Mouse (Mus musculus): ENCODE measurements around the gene Rps11. TPM values are rescaled to one million over a fixed set of nuclear protein-coding genes. Genes with fewer than 3 reads are reported as not detected.
"Not testable (repeated sequence)": the region's sequence is repeated elsewhere in the genome, so short reads cannot be mapped to it uniquely, and the experiment has no call there.

Rps11 gene
- polyA plus RNA-seq, 1 experiment = 325 TPM

GRCm38 (mm10) chr7:45097479-45097878, 26.8 kb downstream of the Rps11 start:
- WGBS = 13% methylated on average over 6 of the region's 6 CpGs
- Histone ChIP-seq H3K4me3 (ENCODE audit: extremely low read depth, insufficient read depth, insufficient read length) (no peak overlapping the region), H3K27me3 (ENCODE audit: control insufficient read depth, insufficient read depth, low read length) (no peaks in the 10 kb centered on the region), H3K27ac (ENCODE audit: insufficient read depth, low read length) (peak overlapping the region; percentile 52), H3K36me3 (ENCODE audit: control insufficient read depth, insufficient read depth, low read length) (no peaks in the 10 kb centered on the region; the same call in 1 of the 2 replicates), H3K4me1 (ENCODE audit: control insufficient read depth, insufficient read depth, insufficient read length) (no peaks in the 10 kb centered on the region; the same call in none of the 2 replicates)
- no peak for TF ChIP-seq CTCF (IDR thresholded peaks at IDR 0.05; ENCODE audit: extremely low read depth, insufficient read depth, insufficient read length, insufficient replicate concordance)
- no peak for TF ChIP-seq POLR2A (IDR thresholded peaks at IDR 0.05; ENCODE audit: low read depth, low read length)
- DNase-seq (ENCODE audit: low read depth in 1 of 2, low spot score in 2 of 2) = no peak

DNA sequence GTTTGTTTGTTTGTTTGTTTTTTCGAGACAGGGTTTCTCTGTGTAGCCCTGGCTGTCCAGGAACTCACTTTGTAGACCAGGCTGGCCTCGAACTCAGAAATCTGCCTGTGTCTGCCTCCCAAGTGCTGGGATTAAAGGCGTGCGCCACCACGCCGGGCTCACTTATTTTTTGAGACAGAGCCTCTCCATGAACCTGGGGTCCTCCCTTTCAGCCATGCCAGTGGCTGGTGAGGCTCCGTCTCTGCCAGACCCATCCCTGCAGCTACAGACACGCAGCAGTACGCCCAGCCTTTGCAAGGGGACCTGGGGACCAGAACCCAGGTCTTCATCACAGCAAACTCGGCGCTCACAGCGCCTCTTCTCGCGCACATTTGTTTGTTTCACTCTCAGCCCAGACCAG, 28.3 kb downstream of the Rps11 start:
- not testable (repeated sequence) for H3K27me3 ChIP-seq (ENCODE audit: control insufficient read depth, insufficient read depth, low read length); H3K4me3 ChIP-seq (ENCODE audit: extremely low read depth, insufficient read depth, insufficient read length); DNase-seq (ENCODE audit: low read depth in 1 of 2, low spot score in 2 of 2); H3K36me3 ChIP-seq (ENCODE audit: control insufficient read depth, insufficient read depth, low read length); H3K4me1 ChIP-seq (ENCODE audit: control insufficient read depth, insufficient read depth, insufficient read length); H3K27ac ChIP-seq (ENCODE audit: insufficient read depth, low read length)
- WGBS = 91% methylated on average over 14 of the region's 14 CpGs

DNA sequence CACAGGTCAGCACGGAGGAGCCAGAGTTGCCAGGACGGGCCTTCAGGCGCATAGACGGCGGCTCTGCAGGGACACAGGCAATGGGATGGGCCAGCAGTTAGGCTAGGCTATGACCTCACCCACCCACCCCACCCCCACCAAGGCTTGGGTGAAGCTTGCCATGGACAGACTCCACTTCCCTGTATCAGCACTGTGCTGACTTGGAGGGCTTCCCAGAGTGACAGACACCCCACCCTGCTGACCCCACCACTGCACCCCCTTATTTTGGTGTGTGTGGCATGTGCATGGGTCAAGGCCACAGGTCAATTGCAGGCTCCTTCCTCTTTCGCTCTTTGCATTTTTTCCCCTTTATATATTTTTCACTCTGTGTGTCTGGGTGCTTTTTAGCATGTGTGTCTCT, 28.9 kb downstream of the Rps11 start:
- H3K4me1 ChIP-seq (ENCODE audit: control insufficient read depth, insufficient read depth, insufficient read length) = peaks cover 2% of the 10 kb centered on the region
- no peak for DNase-seq (ENCODE audit: low read depth in 1 of 2, low spot score in 2 of 2)
- no peak overlapping the region for H3K27ac ChIP-seq (ENCODE audit: insufficient read depth, low read length)
- no peaks in the 10 kb centered on the region; the same call in 1 of the 2 replicates for H3K36me3 ChIP-seq (ENCODE audit: control insufficient read depth, insufficient read depth, low read length)
- no peak overlapping the region for H3K4me3 ChIP-seq (ENCODE audit: extremely low read depth, insufficient read depth, insufficient read length)
- H3K27me3 ChIP-seq (ENCODE audit: control insufficient read depth, insufficient read depth, low read length) = no peaks in the 10 kb centered on the region
- 82% methylated on average over 6 of the region's 6 CpGs for WGBS
- TF ChIP-seq POLR2A (IDR thresholded peaks at IDR 0.05; ENCODE audit: low read depth, low read length) (no peak), CTCF (IDR thresholded peaks at IDR 0.05; ENCODE audit: extremely low read depth, insufficient read depth, insufficient read length, insufficient replicate concordance) (no peak)

DNA sequence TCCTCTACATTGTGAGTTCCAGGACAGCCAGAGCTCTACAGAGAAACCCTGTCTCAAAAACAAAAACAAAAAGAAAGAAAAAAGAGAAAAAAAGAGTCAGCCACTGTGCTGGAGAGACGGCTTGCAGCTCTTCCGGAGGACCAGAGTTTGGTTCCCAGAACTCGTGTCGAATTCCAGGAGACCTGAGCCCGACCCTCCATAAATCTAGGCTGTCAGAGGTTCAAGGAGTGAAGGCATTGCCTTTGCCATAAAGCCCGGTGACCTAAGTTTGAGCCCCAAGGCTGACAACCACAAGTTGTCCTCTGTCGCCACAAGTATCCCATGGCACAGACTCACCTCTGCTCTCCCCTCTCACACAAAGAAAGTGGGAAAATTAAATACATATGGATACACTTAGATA, 30.1 kb downstream of the Rps11 start:
- no peak for DNase-seq (ENCODE audit: low read depth in 1 of 2, low spot score in 2 of 2)
- Histone ChIP-seq H3K27ac (ENCODE audit: insufficient read depth, low read length) (no peak overlapping the region), H3K27me3 (ENCODE audit: control insufficient read depth, insufficient read depth, low read length) (no peaks in the 10 kb centered on the region), H3K36me3 (ENCODE audit: control insufficient read depth, insufficient read depth, low read length) (no peaks in the 10 kb centered on the region; the same call in 1 of the 2 replicates), H3K4me1 (ENCODE audit: control insufficient read depth, insufficient read depth, insufficient read length) (peaks cover 2% of the 10 kb centered on the region), H3K4me3 (ENCODE audit: extremely low read depth, insufficient read depth, insufficient read length) (no peak overlapping the region)
- WGBS = 82% methylated on average over 7 of the region's 7 CpGs
- TF ChIP-seq CTCF (IDR thresholded peaks at IDR 0.05; ENCODE audit: extremely low read depth, insufficient read depth, insufficient read length, insufficient replicate concordance) = no peak
- TF ChIP-seq POLR2A (IDR thresholded peaks at IDR 0.05; ENCODE audit: low read depth, low read length) = no peak

DNA sequence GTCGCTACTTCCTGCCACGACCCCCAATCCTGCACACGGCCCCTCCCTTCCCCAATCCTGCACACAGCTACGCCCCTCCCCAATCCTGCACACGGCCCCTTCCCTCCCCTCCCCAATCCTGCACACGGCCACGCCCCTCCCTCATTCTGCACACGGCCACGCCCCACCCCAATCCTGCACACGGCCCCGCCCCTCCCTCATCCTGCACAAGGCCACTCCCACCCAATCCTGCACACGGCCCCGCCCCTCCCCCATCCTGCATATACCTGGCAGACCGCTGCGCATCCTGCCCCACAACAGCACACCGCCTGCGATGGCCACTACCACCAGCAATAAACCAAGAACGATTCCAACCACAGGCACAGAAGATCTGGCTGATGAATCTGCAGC, 30.7 kb downstream of the Rps11 start:
- no peak for DNase-seq (ENCODE audit: low read depth in 1 of 2, low spot score in 2 of 2)

GRCm38 (mm10) chr7:45092828-45093515, 31.3 kb downstream of the Rps11 start:
- Histone ChIP-seq H3K36me3 (ENCODE audit: control insufficient read depth, insufficient read depth, low read length) (no peaks in the 10 kb centered on the region; the same call in 1 of the 2 replicates), H3K4me3 (ENCODE audit: extremely low read depth, insufficient read depth, insufficient read length) (no peak overlapping the region), H3K27ac (ENCODE audit: insufficient read depth, low read length) (no peak overlapping the region), H3K27me3 (ENCODE audit: control insufficient read depth, insufficient read depth, low read length) (no peaks in the 10 kb centered on the region), H3K4me1 (ENCODE audit: control insufficient read depth, insufficient read depth, insufficient read length) (peaks cover 2% of the 10 kb centered on the region)
- 80% methylated on average over 12 of the region's 12 CpGs for WGBS
- DNase-seq (ENCODE audit: low read depth in 1 of 2, low spot score in 2 of 2) = no peak
- TF ChIP-seq POLR2A (IDR thresholded peaks at IDR 0.05; ENCODE audit: low read depth, low read length) = no peak
- no peak for TF ChIP-seq CTCF (IDR thresholded peaks at IDR 0.05; ENCODE audit: extremely low read depth, insufficient read depth, insufficient read length, insufficient replicate concordance)

More for the DNA sequence above, 30.7 kb downstream of the Rps11 start:
- Histone ChIP-seq H3K36me3 (ENCODE audit: control insufficient read depth, insufficient read depth, low read length) (no peaks in the 10 kb centered on the region; the same call in 1 of the 2 replicates), H3K27ac (ENCODE audit: insufficient read depth, low read length) (no peak overlapping the region), H3K4me1 (ENCODE audit: control insufficient read depth, insufficient read depth, insufficient read length) (peaks cover 2% of the 10 kb centered on the region), H3K4me3 (ENCODE audit: extremely low read depth, insufficient read depth, insufficient read length) (no peak overlapping the region), H3K27me3 (ENCODE audit: control insufficient read depth, insufficient read depth, low read length) (no peaks in the 10 kb centered on the region)
- TF ChIP-seq CTCF (IDR thresholded peaks at IDR 0.05; ENCODE audit: extremely low read depth, insufficient read depth, insufficient read length, insufficient replicate concordance) (no peak), POLR2A (IDR thresholded peaks at IDR 0.05; ENCODE audit: low read depth, low read length) (no peak)
- 54% methylated on average over 18 of the region's 18 CpGs for WGBS

GRCm38 (mm10) chr7:45092048-45092447, 32.2 kb downstream of the Rps11 start, which contains the start of gene Rcn3:
Rcn3 (minus strand) TSS chr7:45092221.
- H3K36me3 ChIP-seq (ENCODE audit: control insufficient read depth, insufficient read depth, low read length) = no peaks in the 10 kb centered on the region; the same call in 1 of the 2 replicates
- peaks cover 2% of the 10 kb centered on the region for H3K4me1 ChIP-seq (ENCODE audit: control insufficient read depth, insufficient read depth, insufficient read length)
- TF ChIP-seq POLR2A (IDR thresholded peaks at IDR 0.05; ENCODE audit: low read depth, low read length) (no peak), CTCF (IDR thresholded peaks at IDR 0.05; ENCODE audit: extremely low read depth, insufficient read depth, insufficient read length, insufficient replicate concordance) (no peak)
- peak within 1 kb of the TSS; percentile 23 for H3K27ac ChIP-seq (ENCODE audit: insufficient read depth, low read length)
- H3K27me3 ChIP-seq (ENCODE audit: control insufficient read depth, insufficient read depth, low read length) = no peaks in the 10 kb centered on the region
- no peak for DNase-seq (ENCODE audit: low read depth in 1 of 2, low spot score in 2 of 2)
- WGBS = 2% methylated on average over 16 of the region's 16 CpGs
- H3K4me3 ChIP-seq (ENCODE audit: extremely low read depth, insufficient read depth, insufficient read length) = peak within 1 kb of the TSS; percentile 38; the same call in 1 of the 2 replicates
